Mouse (Mus musculus) embryonic fibroblast, embryonic 13.5 days (primary cell): ENCODE data around the gene 4930507D05Rik. TPM values are rescaled to one million over a fixed set of nuclear protein-coding genes. Genes with fewer than 3 reads are reported as not detected.
A peak's percentile ranks its signal among the peaks of the same experiment; 100 is the strongest.
"Not testable (repeated sequence)": the region's sequence is repeated elsewhere in the genome, so short reads cannot be mapped to it uniquely, and the experiment has no call there.

Experiments
- H3K27ac ChIP-seq: 2 replicates; pipeline ENCODE4 v1.5.1; 2012; ENCODE audit warnings: low read length, control low read depth, inconsistent platforms; ENCODE audit not compliant: insufficient read depth
- H3K4me1 ChIP-seq: 2 replicates; pipeline ENCODE4 v1.6.1; 2011; ENCODE audit warnings: low read length; ENCODE audit not compliant: control insufficient read depth, insufficient read depth
- H3K4me3 ChIP-seq: 2 replicates; pipeline ENCODE4 v1.5.1; 2011; ENCODE audit warnings: mild to moderate bottlenecking, control low read depth, low read length; ENCODE audit not compliant: insufficient read depth
- CTCF ChIP-seq: IDR thresholded peaks from 2 replicates; pipeline ENCODE4 v1.5.1; 2011; ENCODE audit warnings: mild to moderate bottlenecking, control low read depth, low read length, moderate library complexity, borderline replicate concordance; ENCODE audit not compliant: insufficient read depth
- POLR2A ChIP-seq: IDR thresholded peaks from 2 replicates; pipeline ENCODE4 v1.6.1; 2011; ENCODE audit warnings: low read depth, mild to moderate bottlenecking, control low read depth, low read length, moderate library complexity
- polyA plus RNA-seq: library from polyadenylated mRNA; stranded (reverse); fragments of >200 nt; gene quantifications from 2 replicates; pipeline ENCODE4 v1.2.4, GENCODE M21; 2011; ENCODE audit warnings: low read depth; ENCODE audit not compliant: missing spikeins, insufficient read length

The 4930507D05Rik gene
- polyA plus RNA-seq, 1 experiment: not detected

- TF ChIP-seq POLR2A (no peak), CTCF (no peak)
- Histone ChIP-seq H3K4me3 (no peak overlapping the region), H3K27ac (no peak overlapping the region), H3K4me1 (no peaks in the 10 kb centered on the region)
Measured at GRCm38 (mm10) chr10:62419422-62419821, 29.9 kb upstream of the 4930507D05Rik start.

- H3K4me1 ChIP-seq: no peaks in the 10 kb centered on the region
- H3K27ac ChIP-seq: no peak overlapping the region
- no peak overlapping the region for H3K4me3 ChIP-seq
- no peak for TF ChIP-seq CTCF
- no peak for TF ChIP-seq POLR2A
Measured at GRCm38 (mm10) chr10:62420399-62420798, 28.9 kb upstream of the 4930507D05Rik start.

- TF ChIP-seq CTCF (no peak), POLR2A (no peak)
- H3K27ac ChIP-seq: no peak overlapping the region
- no peaks in the 10 kb centered on the region for H3K4me1 ChIP-seq
- H3K4me3 ChIP-seq: no peak overlapping the region
Measured at GRCm38 (mm10) chr10:62421127-62421526, 28.2 kb upstream of the 4930507D05Rik start.

- no peaks in the 10 kb centered on the region for H3K4me1 ChIP-seq
- TF ChIP-seq POLR2A: no peak
- TF ChIP-seq CTCF: no peak
- H3K27ac ChIP-seq: no peak within 1 kb of the TSS
- no peak within 1 kb of the TSS for H3K4me3 ChIP-seq
Measured at GRCm38 (mm10) chr10:62422255-62422654, 27.0 kb upstream of the 4930507D05Rik start, which contains the start of gene Hkdc1. TSS of gene Hkdc1 (minus strand) at chr10:62422491.

GRCm38 (mm10) chr10:62425081-62425871 is 24.0 kb upstream of the 4930507D05Rik start:
- Histone ChIP-seq H3K4me3 (no peak overlapping the region), H3K27ac (no peak overlapping the region), H3K4me1 (no peaks in the 10 kb centered on the region)
- no peak for TF ChIP-seq CTCF
- no peak for TF ChIP-seq POLR2A

- no peak overlapping the region for H3K4me3 ChIP-seq
- no peak for TF ChIP-seq CTCF
- no peak for TF ChIP-seq POLR2A
- H3K4me1 ChIP-seq: no peaks in the 10 kb centered on the region
- no peak overlapping the region for H3K27ac ChIP-seq
Measured at GRCm38 (mm10) chr10:62430427-62430826, 18.9 kb upstream of the 4930507D05Rik start.

GRCm38 (mm10) chr10:62450280-62450640 is 971 bp downstream of the 4930507D05Rik start:
- H3K4me1 ChIP-seq: peaks cover 5% of the 10 kb centered on the region; the same call in 1 of the 2 replicates
- H3K27ac ChIP-seq: peak overlapping the region; percentile 86
- H3K4me3 ChIP-seq: peak overlapping the region; percentile 99
- TF ChIP-seq POLR2A (no peak), CTCF (no peak)

GRCm38 (mm10) chr10:62452001-62452400 is 2.7 kb downstream of the 4930507D05Rik start:
- H3K4me1 ChIP-seq, H3K27ac ChIP-seq, H3K4me3 ChIP-seq: not testable (repeated sequence)

GRCm38 (mm10) chr10:62461321-62461720 is 12.0 kb downstream of the 4930507D05Rik start:
- H3K27ac ChIP-seq: no peak overlapping the region
- no peak overlapping the region for H3K4me3 ChIP-seq
- no peak for TF ChIP-seq POLR2A
- no peak for TF ChIP-seq CTCF
- peaks cover 8% of the 10 kb centered on the region for H3K4me1 ChIP-seq

GRCm38 (mm10) chr10:62469736-62470135 is 20.4 kb downstream of the 4930507D05Rik start:
- H3K4me1 ChIP-seq: no peaks in the 10 kb centered on the region; the same call in 1 of the 2 replicates
- no peak overlapping the region for H3K4me3 ChIP-seq
- TF ChIP-seq POLR2A (no peak), CTCF (no peak)
- no peak overlapping the region for H3K27ac ChIP-seq
